Mouse (Mus musculus): ENCODE measurements around the gene A930033H14Rik. TPM values are rescaled to one million over a fixed set of nuclear protein-coding genes. Genes with fewer than 3 reads are reported as not detected.

A930033H14Rik gene
- polyA plus RNA-seq, 1 experiment from 2014 or later, result 0.81 TPM

- no peak overlapping the region for H3K27ac ChIP-seq
- H3K9me3 ChIP-seq (replicated peaks), result no peaks in the 10 kb centered on the region
- H3K4me1 ChIP-seq, result no peaks in the 10 kb centered on the region
- H3K36me3 ChIP-seq, result no peaks in the 10 kb centered on the region
- no peak for ATAC-seq
- H3K4me3 ChIP-seq, result no peak overlapping the region
- H3K27me3 ChIP-seq (replicated peaks), result no peaks in the 10 kb centered on the region
- no peak overlapping the region for H3K4me2 ChIP-seq
- 71% methylated on average over 3 of the region's 3 CpGs for WGBS (ENCODE audit: insufficient replicate concordance)
- H3K9ac ChIP-seq, result no peak overlapping the region
Measured at GRCm38 (mm10) chr10:69161503-69161902, 51.4 kb downstream of the A930033H14Rik start.

DNA sequence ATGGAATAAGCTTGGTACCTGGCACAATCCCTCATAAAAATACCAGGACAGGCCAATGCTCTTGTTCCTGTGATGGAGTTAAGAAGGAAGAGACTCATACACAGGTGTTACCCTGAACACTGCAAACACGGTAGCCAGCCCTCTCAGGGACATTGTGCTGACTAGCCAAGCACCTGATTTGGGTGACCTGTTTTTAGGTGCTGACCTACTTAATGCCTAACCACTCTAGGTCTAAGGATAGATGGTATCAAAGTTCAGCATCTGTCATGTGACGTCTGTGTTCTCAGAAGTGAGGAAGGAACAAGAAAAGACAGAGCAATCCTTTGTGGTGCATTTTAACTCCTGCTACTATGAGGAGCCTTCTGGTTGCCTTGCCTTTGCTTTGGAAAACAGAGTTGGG lies 52.0 kb downstream of the A930033H14Rik start:
- 65% methylated on average over 2 of the region's 2 CpGs for WGBS (ENCODE audit: insufficient replicate concordance)
- no peak overlapping the region for H3K27ac ChIP-seq

More for the DNA sequence above, 52.0 kb downstream of the A930033H14Rik start:
- Histone ChIP-seq H3K27me3 (replicated peaks) (no peaks in the 10 kb centered on the region), H3K9me3 (replicated peaks) (no peaks in the 10 kb centered on the region), H3K4me1 (no peaks in the 10 kb centered on the region), H3K4me3 (no peak overlapping the region), H3K4me2 (no peak overlapping the region), H3K9ac (no peak overlapping the region), H3K36me3 (no peaks in the 10 kb centered on the region)
- no peak for ATAC-seq

Other genes starting within 250 kb of the A930033H14Rik start
- 8.8 and 9.0 TPM in 2 replicates for gene Rhobtb1, start 61.7 kb downstream of the A930033H14Rik start, polyA plus RNA-seq (2016; fragmentation: Nextera tagmentation; extraction: Ambion mirVana)
- 319 and 336 TPM in 2 replicates for gene Cdk1, start 139.8 kb upstream of the A930033H14Rik start, polyA plus RNA-seq (2016; fragmentation: Nextera tagmentation; extraction: Ambion mirVana)
- 9.2 and 10.0 TPM in 2 replicates for gene Ank3, start 185.7 kb upstream of the A930033H14Rik start, polyA plus RNA-seq (2016; fragmentation: Nextera tagmentation; extraction: Ambion mirVana)

Data from liver, embryonic 12.5 days (tissue).